Mouse (Mus musculus) erythroblast, embryonic 14.5 days (primary cell): Measurements from ENCODE around the gene Zbp1. TPM values are rescaled to one million over a fixed set of nuclear protein-coding genes. Genes with fewer than 3 reads are reported as not detected.

Source experiments
- H3K27me3 ChIP-seq: 2 replicates; pipeline ENCODE4 v1.6.1; 2012; ENCODE audit warnings: inconsistent platforms; ENCODE audit not compliant: control insufficient read depth
- H3K36me3 ChIP-seq: 2 replicates; pipeline ENCODE4 v1.6.1; 2012; ENCODE audit warnings: mild to moderate bottlenecking, inconsistent platforms; ENCODE audit not compliant: control insufficient read depth
- H3K4me1 ChIP-seq: 2 replicates; pipeline ENCODE4 v1.6.1; 2012; ENCODE audit warnings: inconsistent platforms; ENCODE audit not compliant: control insufficient read depth
- H3K4me3 ChIP-seq: replicated peaks from 2 replicates; pipeline ENCODE3; 2012; ENCODE audit warnings: moderate library complexity, mild to moderate bottlenecking, inconsistent platforms
- H3K9me3 ChIP-seq: 2 replicates; pipeline ENCODE4 v1.6.1; 2012; ENCODE audit warnings: low read length, inconsistent platforms, mixed read lengths; ENCODE audit not compliant: control insufficient read depth
- GATA1 ChIP-seq: IDR thresholded peaks from 2 replicates; pipeline ENCODE4 v1.6.1; 2012; ENCODE audit warnings: low read length, inconsistent platforms, mixed read lengths
- TAL1 ChIP-seq: IDR thresholded peaks from 3 replicates; pipeline ENCODE4 v1.6.1; 2012; ENCODE audit warnings: low read length, inconsistent platforms, mixed read lengths
- polyA plus RNA-seq: library from polyadenylated mRNA; stranded (reverse); fragments of >175 nt; gene quantifications from 2 replicates; pipeline ENCODE4 v1.2.3, GENCODE M21; 2012

The Zbp1 gene
- polyA plus RNA-seq, 1 experiment = not detected

GRCm38 (mm10) chr2:173170081-173170480, 48.6 kb downstream of the Zbp1 start:
- Histone ChIP-seq H3K36me3 (no peaks in the 10 kb centered on the region), H3K27me3 (peaks cover 28% of the 10 kb centered on the region), H3K4me1 (peaks cover 13% of the 10 kb centered on the region), H3K4me3 (no peak overlapping the region), H3K9me3 (no peaks in the 10 kb centered on the region)
- TF ChIP-seq GATA1 (no peak), TAL1 (no peak)

DNA sequence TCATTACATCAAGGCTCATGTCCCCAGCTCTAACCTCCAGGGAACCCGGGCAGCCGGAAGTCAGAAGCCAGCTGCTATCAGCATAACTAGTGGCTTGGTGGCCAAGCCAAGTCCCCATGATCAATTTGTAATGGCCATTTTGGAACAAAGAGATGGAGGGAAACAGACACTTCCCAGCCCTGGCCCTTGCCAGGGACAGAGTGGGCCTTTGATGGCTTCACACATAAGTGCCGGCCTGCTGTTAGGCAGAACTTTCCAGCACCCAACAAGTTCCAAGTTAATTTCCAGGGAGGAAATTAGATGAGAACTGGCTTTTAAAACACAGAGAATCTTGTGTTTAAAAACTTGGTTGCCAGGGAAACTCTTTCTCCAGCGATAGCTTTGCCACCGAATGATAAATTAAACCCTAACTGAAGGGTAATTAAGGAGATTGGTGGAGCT, 50.3 kb downstream of the Zbp1 start:
- no peaks in the 10 kb centered on the region for H3K9me3 ChIP-seq
- no peak for TF ChIP-seq TAL1
- no peak for TF ChIP-seq GATA1
- no peaks in the 10 kb centered on the region for H3K36me3 ChIP-seq
- H3K4me3 ChIP-seq = no peak overlapping the region
- peaks cover 28% of the 10 kb centered on the region for H3K27me3 ChIP-seq
- peaks cover under 1% of the 10 kb centered on the region for H3K4me1 ChIP-seq

DNA sequence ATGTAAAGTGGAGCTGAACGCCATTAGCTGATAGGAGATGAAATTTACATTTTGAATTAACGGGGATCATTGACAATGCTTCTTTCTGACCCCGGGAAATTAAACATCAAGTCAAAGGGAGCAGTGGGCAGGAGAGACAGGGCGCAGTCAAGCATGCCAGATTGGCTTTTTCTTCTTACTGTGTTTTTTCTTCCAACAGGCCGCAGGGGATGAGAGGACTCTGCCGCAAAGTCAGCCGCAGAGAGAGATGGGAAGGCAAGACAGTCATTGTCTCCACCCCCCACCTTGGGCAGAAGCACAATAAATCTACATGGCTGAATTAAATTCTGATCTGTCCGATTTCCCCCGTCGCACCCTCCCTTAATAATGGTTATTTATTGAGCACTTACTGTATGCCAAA, 53.4 kb downstream of the Zbp1 start:
- Histone ChIP-seq H3K4me3 (no peak overlapping the region), H3K27me3 (peaks cover under 1% of the 10 kb centered on the region), H3K4me1 (no peaks in the 10 kb centered on the region), H3K36me3 (no peaks in the 10 kb centered on the region), H3K9me3 (no peaks in the 10 kb centered on the region)
- no peak for TF ChIP-seq GATA1
- TF ChIP-seq TAL1 = no peak

DNA sequence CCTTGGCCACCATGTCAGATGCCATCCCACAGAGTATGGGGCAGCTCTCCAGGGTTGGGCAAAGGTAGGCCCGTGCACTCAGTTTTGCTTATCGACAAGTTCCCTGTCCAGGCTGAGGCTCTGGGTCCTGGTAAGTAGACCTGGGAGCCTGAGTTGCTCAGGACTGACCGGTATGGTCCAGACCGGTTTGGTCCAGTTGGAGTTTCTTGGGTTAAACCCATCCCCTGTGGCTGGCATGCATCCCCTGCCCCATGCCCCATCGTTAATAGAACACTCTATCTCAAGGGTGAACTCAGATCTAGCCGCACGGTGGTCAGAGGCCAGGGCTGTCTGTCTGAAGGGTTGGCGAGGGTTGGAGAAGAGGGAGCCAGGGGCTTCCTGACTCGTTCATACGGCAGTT, 53.8 kb downstream of the Zbp1 start:
- Histone ChIP-seq H3K9me3 (no peaks in the 10 kb centered on the region), H3K36me3 (no peaks in the 10 kb centered on the region), H3K4me3 (no peak overlapping the region), H3K27me3 (no peaks in the 10 kb centered on the region), H3K4me1 (no peaks in the 10 kb centered on the region)
- no peak for TF ChIP-seq GATA1
- no peak for TF ChIP-seq TAL1

- Histone ChIP-seq H3K4me1 (no peaks in the 10 kb centered on the region), H3K4me3 (no peak overlapping the region), H3K27me3 (no peaks in the 10 kb centered on the region), H3K9me3 (no peaks in the 10 kb centered on the region), H3K36me3 (no peaks in the 10 kb centered on the region)
- no peak for TF ChIP-seq TAL1
- TF ChIP-seq GATA1 = no peak
Measured at GRCm38 (mm10) chr2:173164358-173164757, 54.4 kb downstream of the Zbp1 start.

DNA sequence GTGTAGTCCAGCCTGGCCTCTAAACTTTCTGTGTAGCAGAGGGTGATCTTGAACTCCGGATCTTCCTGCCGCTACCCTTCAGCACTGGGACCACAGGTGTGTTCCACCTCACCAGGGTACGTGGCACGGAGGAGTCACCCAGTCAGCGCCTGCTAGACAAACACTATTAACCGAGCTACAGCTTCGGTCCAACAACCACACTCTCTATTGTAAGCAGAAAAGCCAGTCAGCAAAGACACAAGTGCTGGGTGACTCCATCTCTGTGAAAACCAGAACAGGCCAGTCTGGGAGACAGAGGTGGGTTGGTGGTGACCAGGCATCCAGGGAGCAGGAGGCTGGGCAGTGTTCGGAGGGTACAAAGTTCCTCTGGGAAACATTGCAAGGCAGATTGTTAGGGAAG, 55.3 kb downstream of the Zbp1 start:
- no peaks in the 10 kb centered on the region for H3K27me3 ChIP-seq

DNA sequence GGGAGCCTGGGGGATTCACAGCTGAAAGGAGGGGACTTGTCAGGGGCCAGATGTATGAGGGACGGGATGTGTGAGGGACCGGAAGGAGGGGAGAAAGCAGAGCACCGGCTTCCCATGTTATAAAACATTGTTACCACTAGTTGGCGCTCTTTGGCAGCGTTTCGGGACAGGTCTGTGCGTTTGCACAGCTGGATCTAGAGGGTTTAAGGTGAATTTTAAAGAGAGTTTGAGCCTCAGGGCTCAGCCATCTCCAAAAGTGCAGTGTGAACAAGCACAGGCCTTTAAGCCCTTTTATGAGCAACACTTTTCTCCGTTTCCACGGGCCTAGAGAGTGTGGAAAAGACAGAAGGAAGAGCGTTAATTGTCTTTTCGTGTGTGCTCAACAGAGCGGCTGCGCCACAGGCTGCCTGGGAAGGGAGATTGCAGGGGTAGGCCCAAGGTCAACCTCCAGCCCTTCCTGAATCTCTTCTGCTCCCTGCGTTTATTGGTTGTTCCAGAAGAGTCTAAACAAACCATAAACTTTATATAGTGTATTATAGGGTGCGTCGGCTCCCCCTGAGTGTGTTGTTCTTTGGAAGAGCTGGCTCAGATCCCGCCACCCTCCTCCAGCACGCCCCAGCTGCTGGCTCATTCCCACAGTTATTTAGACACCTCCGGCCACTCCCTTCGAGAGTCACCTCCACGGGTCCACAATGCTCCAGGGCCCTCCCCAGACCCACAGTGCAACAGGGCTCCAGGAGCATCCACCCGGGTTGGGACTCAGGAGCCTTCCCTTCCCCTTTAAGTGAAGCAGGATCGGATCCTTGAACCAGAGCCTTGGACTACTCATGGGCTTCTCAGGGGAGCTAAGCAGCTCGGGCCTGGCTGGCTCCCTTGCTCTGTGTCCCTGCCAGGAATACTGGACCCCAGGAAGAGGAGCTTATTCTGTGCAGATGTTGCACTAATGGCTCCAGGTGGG, 59.1 kb downstream of the Zbp1 start:
- Histone ChIP-seq H3K4me1 (no peaks in the 10 kb centered on the region), H3K36me3 (no peaks in the 10 kb centered on the region), H3K9me3 (no peaks in the 10 kb centered on the region), H3K4me3 (no peak overlapping the region), H3K27me3 (no peaks in the 10 kb centered on the region)
- no peak for TF ChIP-seq TAL1
- TF ChIP-seq GATA1 = no peak

More for the DNA sequence above, 55.3 kb downstream of the Zbp1 start:
- Histone ChIP-seq H3K36me3 (no peaks in the 10 kb centered on the region), H3K9me3 (no peaks in the 10 kb centered on the region), H3K4me1 (no peaks in the 10 kb centered on the region), H3K4me3 (no peak overlapping the region)
- TF ChIP-seq TAL1 = no peak
- TF ChIP-seq GATA1 = no peak

DNA sequence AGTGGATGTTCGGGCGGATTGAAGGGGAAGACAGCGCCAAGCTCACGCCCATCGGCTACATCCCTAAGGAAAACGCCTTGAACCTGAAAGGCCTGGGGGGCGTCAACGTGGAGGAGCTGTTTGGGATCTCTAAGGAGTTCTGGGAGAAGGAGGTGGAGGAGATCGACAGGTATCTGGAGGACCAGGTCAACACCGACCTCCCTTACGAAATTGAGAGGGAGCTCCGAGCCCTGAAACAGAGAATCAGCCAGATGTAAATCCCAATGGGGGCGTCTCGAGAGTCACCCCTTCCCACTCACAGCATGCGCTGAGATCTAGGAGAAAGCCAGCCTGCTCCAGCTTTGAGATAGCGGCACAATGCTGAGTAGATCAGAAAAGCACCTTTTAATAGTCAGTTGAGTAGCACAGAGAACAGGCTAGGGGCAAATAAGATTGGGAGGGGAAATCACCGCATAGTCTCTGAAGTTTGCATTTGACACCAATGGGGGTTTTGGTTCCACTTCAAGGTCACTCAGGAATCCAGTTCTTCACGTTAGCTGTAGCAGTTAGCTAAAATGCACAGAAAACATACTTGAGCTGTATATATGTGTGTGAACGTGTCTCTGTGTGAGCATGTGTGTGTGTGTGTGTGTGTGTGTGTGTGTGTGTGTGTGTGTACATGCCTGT, 60.2 kb downstream of the Zbp1 start:
- no peaks in the 10 kb centered on the region for H3K9me3 ChIP-seq
- TF ChIP-seq GATA1 = no peak
- TF ChIP-seq TAL1 = no peak

GRCm38 (mm10) chr2:173157871-173158270, 60.9 kb downstream of the Zbp1 start:
- H3K36me3 ChIP-seq = no peaks in the 10 kb centered on the region
- H3K4me1 ChIP-seq = no peaks in the 10 kb centered on the region
- H3K27me3 ChIP-seq = no peaks in the 10 kb centered on the region
- H3K4me3 ChIP-seq = no peak overlapping the region
- no peaks in the 10 kb centered on the region for H3K9me3 ChIP-seq
- TF ChIP-seq GATA1 (no peak), TAL1 (no peak)

More for the DNA sequence above, 60.2 kb downstream of the Zbp1 start:
- Histone ChIP-seq H3K27me3 (no peaks in the 10 kb centered on the region), H3K4me3 (no peak overlapping the region), H3K4me1 (no peaks in the 10 kb centered on the region), H3K36me3 (no peaks in the 10 kb centered on the region)
